Mouse (Mus musculus): ENCODE measurements around the gene Mterf1a. TPM values are rescaled to one million over a fixed set of nuclear protein-coding genes. Genes with fewer than 3 reads are reported as not detected.
A peak's percentile ranks its signal among the peaks of the same experiment; 100 is the strongest.
"Not testable (repeated sequence)": the region's sequence is repeated elsewhere in the genome, so short reads cannot be mapped to it uniquely, and the experiment has no call there.

Gene Mterf1a
- 8.4 and 9.3 TPM in 2 replicates for polyA plus RNA-seq (2014; fragmentation: Nextera tagmentation; extraction: Ambion mirVana)

DNA sequence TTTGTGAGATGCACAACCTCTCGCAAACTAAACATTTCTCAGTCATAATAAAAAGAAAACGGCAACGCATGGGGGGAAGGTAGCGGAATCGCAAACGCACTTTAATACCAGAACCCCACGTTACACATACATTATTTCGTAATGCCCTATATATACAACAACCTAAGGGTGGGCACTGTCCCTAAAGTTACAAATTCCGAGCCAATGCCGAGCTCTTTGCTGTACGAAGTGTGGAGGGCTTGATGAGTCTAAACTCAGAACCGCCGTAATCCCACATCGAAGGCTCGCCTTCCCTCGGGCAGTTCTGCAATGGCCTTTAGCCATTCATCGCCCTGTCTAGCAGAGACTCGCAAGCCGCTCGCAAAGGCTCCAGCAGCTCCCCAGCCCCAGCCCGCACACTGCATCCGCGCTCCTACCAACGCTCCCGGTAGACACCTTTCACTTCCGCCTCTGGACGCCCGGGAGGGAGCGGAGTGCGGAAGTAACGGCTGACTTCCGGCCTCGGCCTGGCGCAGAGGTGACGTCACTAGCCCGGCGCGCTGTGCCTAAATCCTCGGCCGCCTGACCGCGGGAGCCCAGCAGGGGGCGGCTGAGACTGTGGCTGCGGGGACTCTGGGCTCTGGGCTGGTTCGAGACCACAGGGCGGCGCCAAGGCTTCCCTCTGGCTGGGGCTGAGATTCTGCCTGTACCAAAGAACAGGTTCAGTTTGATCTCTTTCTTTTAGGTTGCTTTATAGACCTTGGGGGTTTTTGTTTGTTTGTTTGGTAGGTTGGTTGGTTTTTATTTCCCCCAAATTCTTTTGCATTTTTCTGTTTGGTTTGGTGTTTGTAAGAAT is at the start of gene Mterf1a:
Gene Mterf1a, minus strand, starts transcription at position 475 of the 835 bp plus-strand sequence.
- not testable (repeated sequence) for H3K27ac ChIP-seq (ENCODE audit: low read depth, low read length); H3K4me1 ChIP-seq (ENCODE audit: control insufficient read depth, insufficient read depth, low read length); H3K27me3 ChIP-seq (ENCODE audit: control insufficient read depth, insufficient read depth, low read length); H3K36me3 ChIP-seq (ENCODE audit: control insufficient read depth, insufficient read depth, low read length); H3K9me3 ChIP-seq (ENCODE audit: control insufficient read depth, low read length)
- 4% methylated on average over 7 of the region's 47 CpGs for WGBS
- Histone ChIP-seq H3K4me2 (replicated peaks; ENCODE audit: low read depth, low read length) (peak within 1 kb of the TSS; percentile 64), H3K9ac (ENCODE audit: low read depth, low read length) (peak within 1 kb of the TSS; percentile 55; the same call in 1 of the 2 replicates), H3K4me3 (ENCODE audit: low read length) (peak within 1 kb of the TSS; percentile 45)
- peak; percentile 100 for ATAC-seq (ENCODE audit: low FRiP score, low TSS enrichment)

DNA sequence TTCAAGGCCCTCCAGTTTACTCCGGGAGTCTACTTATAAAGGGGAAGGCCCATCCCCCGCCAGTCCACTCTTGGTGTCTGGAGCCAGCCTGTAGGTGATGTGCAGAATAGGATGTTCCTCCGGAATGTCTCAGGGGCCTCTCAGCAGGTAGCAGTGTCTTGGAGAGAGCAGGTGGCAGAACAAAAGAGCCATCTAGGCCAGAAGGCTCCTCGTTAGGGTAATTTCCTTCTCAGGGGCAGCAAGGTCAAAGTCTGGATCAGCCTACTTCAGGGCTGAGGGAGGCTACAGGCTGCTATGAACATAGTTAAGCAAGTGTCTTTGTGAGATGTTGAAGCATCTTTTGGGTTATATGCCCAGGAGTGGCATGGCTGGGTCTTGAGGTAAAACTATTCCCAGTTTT is 49.4 kb upstream of the Mterf1a start:
- not testable (repeated sequence) for H3K9me3 ChIP-seq (ENCODE audit: control insufficient read depth, low read length); H3K4me1 ChIP-seq (ENCODE audit: control insufficient read depth, insufficient read depth, low read length); H3K27ac ChIP-seq (ENCODE audit: low read depth, low read length); H3K9ac ChIP-seq (ENCODE audit: low read depth, low read length); H3K27me3 ChIP-seq (ENCODE audit: control insufficient read depth, insufficient read depth, low read length); H3K4me2 ChIP-seq (replicated peaks; ENCODE audit: low read depth, low read length); H3K4me3 ChIP-seq (ENCODE audit: low read length); H3K36me3 ChIP-seq (ENCODE audit: control insufficient read depth, insufficient read depth, low read length); ATAC-seq (ENCODE audit: low FRiP score, low TSS enrichment)
- 72% methylated on average over 4 of the region's 4 CpGs for WGBS

DNA sequence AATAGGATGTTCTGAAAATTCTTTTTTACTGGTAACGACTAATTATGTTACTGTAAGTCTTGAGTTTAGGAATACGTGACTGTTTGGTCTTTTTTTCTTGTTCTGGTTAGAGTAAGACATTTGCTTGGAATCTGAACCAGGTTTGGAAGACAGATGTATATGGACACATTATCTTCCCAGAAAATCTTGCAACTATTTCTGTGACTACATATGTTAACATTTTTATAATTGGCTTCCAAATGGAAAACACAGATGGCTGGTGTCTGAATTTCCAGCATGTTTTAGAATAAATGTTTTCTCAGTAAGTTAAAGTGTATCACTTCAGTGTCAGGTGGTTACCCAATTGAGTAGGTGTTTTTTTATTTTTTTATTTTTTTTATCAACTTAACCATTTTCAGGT is 47.5 kb upstream of the Mterf1a start:
- Histone ChIP-seq H3K36me3 (ENCODE audit: control insufficient read depth, insufficient read depth, low read length) (no peaks in the 10 kb centered on the region), H3K9me3 (ENCODE audit: control insufficient read depth, low read length) (no peaks in the 10 kb centered on the region), H3K4me2 (replicated peaks; ENCODE audit: low read depth, low read length) (no peak overlapping the region), H3K27ac (ENCODE audit: low read depth, low read length) (no peak overlapping the region), H3K27me3 (ENCODE audit: control insufficient read depth, insufficient read depth, low read length) (no peaks in the 10 kb centered on the region), H3K4me1 (ENCODE audit: control insufficient read depth, insufficient read depth, low read length) (no peaks in the 10 kb centered on the region), H3K4me3 (ENCODE audit: low read length) (no peak overlapping the region), H3K9ac (ENCODE audit: low read depth, low read length) (no peak overlapping the region)
- 90% methylated on average over 2 of the region's 2 CpGs for WGBS
- no peak for ATAC-seq (ENCODE audit: low FRiP score, low TSS enrichment)

GRCm38 (mm10) chr5:3939335-3939734 is 45.6 kb upstream of the Mterf1a start:
- WGBS: 95% methylated on average over 5 of the region's 5 CpGs
- Histone ChIP-seq H3K27me3 (ENCODE audit: control insufficient read depth, insufficient read depth, low read length) (no peaks in the 10 kb centered on the region), H3K4me2 (replicated peaks; ENCODE audit: low read depth, low read length) (no peak overlapping the region), H3K36me3 (ENCODE audit: control insufficient read depth, insufficient read depth, low read length) (no peaks in the 10 kb centered on the region), H3K9ac (ENCODE audit: low read depth, low read length) (no peak overlapping the region), H3K9me3 (ENCODE audit: control insufficient read depth, low read length) (no peaks in the 10 kb centered on the region), H3K4me3 (ENCODE audit: low read length) (no peak overlapping the region), H3K4me1 (ENCODE audit: control insufficient read depth, insufficient read depth, low read length) (no peaks in the 10 kb centered on the region), H3K27ac (ENCODE audit: low read depth, low read length) (no peak overlapping the region)
- no peak for ATAC-seq (ENCODE audit: low FRiP score, low TSS enrichment)

- no peaks in the 10 kb centered on the region for H3K9me3 ChIP-seq (ENCODE audit: control insufficient read depth, low read length)
- H3K4me2 ChIP-seq (replicated peaks; ENCODE audit: low read depth, low read length): no peak overlapping the region
- H3K36me3 ChIP-seq (ENCODE audit: control insufficient read depth, insufficient read depth, low read length): no peaks in the 10 kb centered on the region
- H3K4me1 ChIP-seq (ENCODE audit: control insufficient read depth, insufficient read depth, low read length): no peaks in the 10 kb centered on the region
- no peak overlapping the region for H3K4me3 ChIP-seq (ENCODE audit: low read length)
- no peak for ATAC-seq (ENCODE audit: low FRiP score, low TSS enrichment)
- H3K27ac ChIP-seq (ENCODE audit: low read depth, low read length): no peak overlapping the region
- WGBS: 86% methylated on average over 3 of the region's 3 CpGs
- no peaks in the 10 kb centered on the region for H3K27me3 ChIP-seq (ENCODE audit: control insufficient read depth, insufficient read depth, low read length)
- H3K9ac ChIP-seq (ENCODE audit: low read depth, low read length): no peak overlapping the region
Measured at GRCm38 (mm10) chr5:3938905-3939304, 45.2 kb upstream of the Mterf1a start.

GRCm38 (mm10) chr5:3935778-3936554 is 42.2 kb upstream of the Mterf1a start:
- no peak overlapping the region for H3K27ac ChIP-seq (ENCODE audit: low read depth, low read length)
- no peak overlapping the region for H3K4me3 ChIP-seq (ENCODE audit: low read length)
- no peak overlapping the region for H3K4me2 ChIP-seq (replicated peaks; ENCODE audit: low read depth, low read length)
- no peaks in the 10 kb centered on the region for H3K9me3 ChIP-seq (ENCODE audit: control insufficient read depth, low read length)
- no peaks in the 10 kb centered on the region for H3K4me1 ChIP-seq (ENCODE audit: control insufficient read depth, insufficient read depth, low read length)
- WGBS: 93% methylated on average over 8 of the region's 8 CpGs
- H3K27me3 ChIP-seq (ENCODE audit: control insufficient read depth, insufficient read depth, low read length): no peaks in the 10 kb centered on the region
- no peak overlapping the region for H3K9ac ChIP-seq (ENCODE audit: low read depth, low read length)
- ATAC-seq (ENCODE audit: low FRiP score, low TSS enrichment): no peak
- H3K36me3 ChIP-seq (ENCODE audit: control insufficient read depth, insufficient read depth, low read length): no peaks in the 10 kb centered on the region

- ATAC-seq (ENCODE audit: low FRiP score, low TSS enrichment): no peak
- Histone ChIP-seq H3K9me3 (ENCODE audit: control insufficient read depth, low read length) (no peaks in the 10 kb centered on the region), H3K4me1 (ENCODE audit: control insufficient read depth, insufficient read depth, low read length) (no peaks in the 10 kb centered on the region), H3K4me3 (ENCODE audit: low read length) (no peak overlapping the region), H3K27me3 (ENCODE audit: control insufficient read depth, insufficient read depth, low read length) (no peaks in the 10 kb centered on the region), H3K9ac (ENCODE audit: low read depth, low read length) (no peak overlapping the region), H3K27ac (ENCODE audit: low read depth, low read length) (no peak overlapping the region), H3K36me3 (ENCODE audit: control insufficient read depth, insufficient read depth, low read length) (no peaks in the 10 kb centered on the region), H3K4me2 (replicated peaks; ENCODE audit: low read depth, low read length) (no peak overlapping the region)
- WGBS: 91% methylated on average over 5 of the region's 5 CpGs
Measured at GRCm38 (mm10) chr5:3935266-3935665, 41.5 kb upstream of the Mterf1a start.

DNA sequence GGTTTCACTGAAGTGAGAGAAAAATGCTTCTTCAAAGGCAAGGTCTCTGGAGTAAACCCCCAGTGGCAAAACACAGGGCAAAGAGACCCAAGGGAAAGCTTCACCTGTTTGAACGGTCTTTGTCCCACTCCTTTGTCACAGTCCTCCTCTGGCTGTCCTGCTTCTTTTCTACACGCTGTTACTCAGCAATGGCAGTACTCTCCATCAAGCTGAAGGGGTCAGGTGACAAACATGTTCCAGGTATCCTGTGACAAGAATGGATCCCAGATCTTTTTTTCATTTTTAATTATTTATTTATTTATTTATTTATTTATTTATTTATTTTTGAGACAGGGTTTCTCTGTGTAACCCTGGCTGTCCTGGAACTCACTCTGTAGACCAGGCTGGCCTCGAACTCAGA is 39.8 kb upstream of the Mterf1a start:
- Histone ChIP-seq H3K36me3 (ENCODE audit: control insufficient read depth, insufficient read depth, low read length) (no peaks in the 10 kb centered on the region), H3K9ac (ENCODE audit: low read depth, low read length) (no peak overlapping the region), H3K4me1 (ENCODE audit: control insufficient read depth, insufficient read depth, low read length) (peaks cover 13% of the 10 kb centered on the region), H3K27ac (ENCODE audit: low read depth, low read length) (no peak overlapping the region), H3K4me2 (replicated peaks; ENCODE audit: low read depth, low read length) (no peak overlapping the region), H3K9me3 (ENCODE audit: control insufficient read depth, low read length) (no peaks in the 10 kb centered on the region), H3K4me3 (ENCODE audit: low read length) (no peak overlapping the region), H3K27me3 (ENCODE audit: control insufficient read depth, insufficient read depth, low read length) (no peaks in the 10 kb centered on the region)
- no peak for ATAC-seq (ENCODE audit: low FRiP score, low TSS enrichment)
- WGBS: 92% methylated on average over 3 of the region's 3 CpGs

GRCm38 (mm10) chr5:3931636-3932035 is 37.9 kb upstream of the Mterf1a start:
- Histone ChIP-seq H3K27me3 (ENCODE audit: control insufficient read depth, insufficient read depth, low read length) (no peaks in the 10 kb centered on the region), H3K9ac (ENCODE audit: low read depth, low read length) (no peak overlapping the region; the same call in 1 of the 2 replicates), H3K36me3 (ENCODE audit: control insufficient read depth, insufficient read depth, low read length) (no peaks in the 10 kb centered on the region), H3K4me1 (ENCODE audit: control insufficient read depth, insufficient read depth, low read length) (peaks cover 13% of the 10 kb centered on the region), H3K4me2 (replicated peaks; ENCODE audit: low read depth, low read length) (no peak overlapping the region), H3K9me3 (ENCODE audit: control insufficient read depth, low read length) (no peaks in the 10 kb centered on the region), H3K27ac (ENCODE audit: low read depth, low read length) (no peak overlapping the region), H3K4me3 (ENCODE audit: low read length) (no peak overlapping the region)
- WGBS: 86% methylated on average over 3 of the region's 3 CpGs
- no peak for ATAC-seq (ENCODE audit: low FRiP score, low TSS enrichment)

Data from kidney, embryonic 14.5 days (tissue).